Mouse (Mus musculus): ENCODE measurements around the gene Slc5a7. TPM values are rescaled to one million over a fixed set of nuclear protein-coding genes. Genes with fewer than 3 reads are reported as not detected.

Gene Slc5a7
- 0.02 and 0.07 TPM in 2 replicates for polyA plus RNA-seq (2015; fragmentation: Nextera tagmentation; extraction: Ambion mirVana)

- 0 out of 2 replicates have a peak, but pooled peaks cover 4% of the 10 kb centered on the region for H3K27me3 ChIP-seq
- no peaks in the 10 kb centered on the region for H3K4me1 ChIP-seq (replicated peaks)
- no peaks in the 10 kb centered on the region for H3K36me3 ChIP-seq
- WGBS (ENCODE audit: insufficient replicate concordance), result 29% methylated on average over 1 of the region's 1 CpGs
- no peak within 1 kb of the TSS for H3K4me3 ChIP-seq (replicated peaks)
- no peak within 1 kb of the TSS for H3K27ac ChIP-seq
- H3K9ac ChIP-seq, result no peak within 1 kb of the TSS
- DNase-seq, result no peak
- H3K9me3 ChIP-seq (replicated peaks), result no peaks in the 10 kb centered on the region
- H3K4me2 ChIP-seq, result peak within 1 kb of the TSS; percentile 38
- ATAC-seq (ENCODE audit: low read depth), result no peak
Observed at GRCm38 (mm10) chr17:54298934-54299333, at the start of gene Slc5a7. Gene Slc5a7 (minus strand): TSS chr17:54299034.

- ATAC-seq (ENCODE audit: low read depth), result no peak
- Histone ChIP-seq H3K4me2 (no peak overlapping the region), H3K27ac (no peak overlapping the region), H3K36me3 (no peaks in the 10 kb centered on the region), H3K9ac (no peak overlapping the region), H3K4me1 (replicated peaks) (no peaks in the 10 kb centered on the region), H3K27me3 (no peaks in the 10 kb centered on the region), H3K9me3 (replicated peaks) (no peaks in the 10 kb centered on the region), H3K4me3 (replicated peaks) (no peak overlapping the region)
- no peak for DNase-seq
- WGBS (ENCODE audit: insufficient replicate concordance), result 58% methylated on average over 8 of the region's 8 CpGs
Observed at GRCm38 (mm10) chr17:54347672-54348071, 48.8 kb upstream of the Slc5a7 start.

- Histone ChIP-seq H3K27ac (no peak overlapping the region), H3K4me2 (no peak overlapping the region), H3K27me3 (no peaks in the 10 kb centered on the region), H3K4me3 (replicated peaks) (no peak overlapping the region), H3K9ac (no peak overlapping the region), H3K36me3 (no peaks in the 10 kb centered on the region), H3K4me1 (replicated peaks) (no peaks in the 10 kb centered on the region), H3K9me3 (replicated peaks) (no peaks in the 10 kb centered on the region)
- ATAC-seq (ENCODE audit: low read depth), result no peak
- WGBS (ENCODE audit: insufficient replicate concordance), result 24% methylated on average over 4 of the region's 4 CpGs
- DNase-seq, result no peak
Observed at GRCm38 (mm10) chr17:54343395-54343794, 44.6 kb upstream of the Slc5a7 start.

- Histone ChIP-seq H3K4me1 (replicated peaks) (no peaks in the 10 kb centered on the region), H3K27ac (no peak overlapping the region), H3K27me3 (0 out of 2 replicates have a peak, but pooled peaks cover 4% of the 10 kb centered on the region), H3K9me3 (replicated peaks) (no peaks in the 10 kb centered on the region), H3K4me2 (peak overlapping the region; percentile 38), H3K9ac (no peak overlapping the region), H3K36me3 (no peaks in the 10 kb centered on the region), H3K4me3 (replicated peaks) (no peak overlapping the region)
- DNase-seq, result no peak
- ATAC-seq (ENCODE audit: low read depth), result no peak
- WGBS (ENCODE audit: insufficient replicate concordance), result 6% methylated on average over 37 of the region's 37 CpGs
Observed at GRCm38 (mm10) chr17:54298232-54298924, 456 bp downstream of the Slc5a7 start.

GRCm38 (mm10) chr17:54250783-54251182, 48.1 kb downstream of the Slc5a7 start:
- ATAC-seq (ENCODE audit: low read depth) (no peak), DNase-seq (no peak)
- Histone ChIP-seq H3K4me2 (no peak overlapping the region), H3K36me3 (no peaks in the 10 kb centered on the region), H3K27ac (no peak overlapping the region), H3K9ac (no peak overlapping the region), H3K27me3 (no peaks in the 10 kb centered on the region), H3K4me3 (replicated peaks) (no peak overlapping the region), H3K9me3 (replicated peaks) (no peaks in the 10 kb centered on the region), H3K4me1 (replicated peaks) (no peaks in the 10 kb centered on the region)

- Histone ChIP-seq H3K4me2 (no peak overlapping the region), H3K9ac (no peak overlapping the region), H3K27me3 (no peaks in the 10 kb centered on the region), H3K4me1 (replicated peaks) (no peaks in the 10 kb centered on the region), H3K27ac (no peak overlapping the region), H3K9me3 (replicated peaks) (no peaks in the 10 kb centered on the region), H3K36me3 (no peaks in the 10 kb centered on the region), H3K4me3 (replicated peaks) (no peak overlapping the region)
- DNase-seq (no peak), ATAC-seq (ENCODE audit: low read depth) (no peak)
Observed at GRCm38 (mm10) chr17:54243650-54244300, 55.1 kb downstream of the Slc5a7 start.

- ATAC-seq (ENCODE audit: low read depth) (no peak), DNase-seq (no peak)
- Histone ChIP-seq H3K36me3 (no peaks in the 10 kb centered on the region), H3K4me3 (replicated peaks) (no peak overlapping the region), H3K27me3 (no peaks in the 10 kb centered on the region), H3K4me2 (no peak overlapping the region), H3K4me1 (replicated peaks) (no peaks in the 10 kb centered on the region), H3K9me3 (replicated peaks) (no peaks in the 10 kb centered on the region), H3K27ac (no peak overlapping the region), H3K9ac (no peak overlapping the region)
- 55% methylated on average over 8 of the region's 8 CpGs for WGBS (ENCODE audit: insufficient replicate concordance)
Observed at GRCm38 (mm10) chr17:54239435-54239834, 59.4 kb downstream of the Slc5a7 start.
